Mouse (Mus musculus): Measurements from ENCODE around the gene Snph. TPM values are rescaled to one million over a fixed set of nuclear protein-coding genes. Genes with fewer than 3 reads are reported as not detected.

Snph gene
- polyA plus RNA-seq, 1 experiment: not detected

DNA sequence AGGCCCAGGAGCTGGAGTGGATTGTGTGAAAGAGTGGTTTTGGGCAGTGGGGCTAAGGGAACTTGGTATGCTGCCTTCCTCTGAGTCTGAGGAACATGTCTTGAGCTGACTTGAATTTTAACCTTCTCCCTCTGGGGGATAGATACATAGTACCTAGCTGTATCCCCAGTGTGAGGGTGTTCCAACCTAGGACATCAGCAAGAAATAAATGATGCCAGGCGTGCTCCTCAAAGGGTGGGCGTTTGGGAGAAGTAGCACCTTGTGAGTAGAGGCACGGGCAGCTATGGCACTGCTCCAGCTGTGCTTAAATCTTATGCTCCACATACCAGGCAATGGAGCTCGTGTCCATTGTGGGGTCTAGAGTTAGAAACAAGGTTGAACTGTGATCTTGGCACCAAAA, 85.8 kb downstream of the Snph start:
- H3K79me2 ChIP-seq (ENCODE audit: control insufficient read depth, insufficient read depth): peaks cover 87% of the 10 kb centered on the region
- H3ac ChIP-seq (ENCODE audit: control insufficient read depth, insufficient read length): no peak overlapping the region
- no peak overlapping the region for H3K4me2 ChIP-seq (ENCODE audit: low read depth)
- no peak for TF ChIP-seq TCF12 (IDR thresholded peaks at IDR 0.05; ENCODE audit: insufficient read depth, poor library complexity, severe bottlenecking)
- TF ChIP-seq REST (IDR thresholded peaks at IDR 0.05; ENCODE audit: insufficient read depth, insufficient read length): no peak
- no peak for TF ChIP-seq CEBPB (IDR thresholded peaks at IDR 0.05; ENCODE audit: insufficient read depth, poor library complexity, severe bottlenecking)
- no peak for TF ChIP-seq MYOG (IDR thresholded peaks at IDR 0.05; ENCODE audit: control insufficient read depth in 1 of 3, insufficient read depth in 1 of 3, insufficient read length in 2 of 3, low read depth in 2 of 3)
- TF ChIP-seq POLR2A (IDR thresholded peaks at IDR 0.05; ENCODE audit: insufficient read length, low read depth): no peak
- TF ChIP-seq MYOD1 (IDR thresholded peaks at IDR 0.05; ENCODE audit: control insufficient read depth in 1 of 3, insufficient read length in 2 of 3, low read depth in 2 of 3): no peak
- no peak for TF ChIP-seq USF1 (IDR thresholded peaks at IDR 0.05; ENCODE audit: low read depth)
- TF ChIP-seq POLR2AphosphoS2 (IDR thresholded peaks at IDR 0.05; ENCODE audit: insufficient read length, low read depth): no peak
- TF ChIP-seq SRF (IDR thresholded peaks at IDR 0.05; ENCODE audit: control insufficient read depth, insufficient read length, low read depth): no peak
- TF ChIP-seq MAX (IDR thresholded peaks at IDR 0.05; ENCODE audit: low read depth): no peak
- no peak for TF ChIP-seq TCF3 (IDR thresholded peaks at IDR 0.05; ENCODE audit: insufficient read length, low read depth)
- TF ChIP-seq E2F4 (IDR thresholded peaks at IDR 0.05; ENCODE audit: insufficient read depth): no peak
- no peak overlapping the region for H3K4me3 ChIP-seq
- peaks cover 34% of the 10 kb centered on the region for H3K36me3 ChIP-seq (ENCODE audit: control insufficient read depth, insufficient read depth)
- H3K27me3 ChIP-seq (ENCODE audit: control insufficient read depth, insufficient read depth, insufficient read length): no peaks in the 10 kb centered on the region

DNA sequence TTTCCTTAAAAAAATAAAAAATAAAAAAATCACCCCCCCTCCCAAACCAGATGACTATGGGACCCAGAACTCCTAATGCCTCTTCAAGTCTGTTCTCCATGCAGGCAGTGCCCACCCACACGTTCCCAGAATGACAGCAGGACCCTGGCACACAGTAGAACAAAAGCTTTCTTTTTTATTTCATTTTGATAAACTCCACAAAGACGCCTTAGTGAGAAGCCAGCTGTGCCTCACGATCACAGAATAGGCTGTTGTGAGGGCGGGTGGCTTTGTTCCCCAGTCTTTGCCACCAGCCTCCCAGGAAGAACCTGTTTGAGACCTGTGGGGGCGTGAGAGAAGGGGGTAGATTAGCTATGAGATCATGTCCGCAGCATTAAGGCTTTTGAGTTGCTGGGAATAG, 87.7 kb downstream of the Snph start:
- no peak overlapping the region for H3ac ChIP-seq (ENCODE audit: control insufficient read depth, insufficient read length)
- H3K79me2 ChIP-seq (ENCODE audit: control insufficient read depth, insufficient read depth): peaks cover 68% of the 10 kb centered on the region
- peak overlapping the region; percentile 77 for H3K4me3 ChIP-seq
- H3K4me2 ChIP-seq (ENCODE audit: low read depth): peak overlapping the region; percentile 82
- TF ChIP-seq POLR2A (IDR thresholded peaks at IDR 0.05; ENCODE audit: insufficient read length, low read depth): peak; percentile 6
- TF ChIP-seq SRF (IDR thresholded peaks at IDR 0.05; ENCODE audit: control insufficient read depth, insufficient read length, low read depth): no peak
- H3K27me3 ChIP-seq (ENCODE audit: control insufficient read depth, insufficient read depth, insufficient read length): no peaks in the 10 kb centered on the region
- peaks cover 22% of the 10 kb centered on the region for H3K36me3 ChIP-seq (ENCODE audit: control insufficient read depth, insufficient read depth)

DNA sequence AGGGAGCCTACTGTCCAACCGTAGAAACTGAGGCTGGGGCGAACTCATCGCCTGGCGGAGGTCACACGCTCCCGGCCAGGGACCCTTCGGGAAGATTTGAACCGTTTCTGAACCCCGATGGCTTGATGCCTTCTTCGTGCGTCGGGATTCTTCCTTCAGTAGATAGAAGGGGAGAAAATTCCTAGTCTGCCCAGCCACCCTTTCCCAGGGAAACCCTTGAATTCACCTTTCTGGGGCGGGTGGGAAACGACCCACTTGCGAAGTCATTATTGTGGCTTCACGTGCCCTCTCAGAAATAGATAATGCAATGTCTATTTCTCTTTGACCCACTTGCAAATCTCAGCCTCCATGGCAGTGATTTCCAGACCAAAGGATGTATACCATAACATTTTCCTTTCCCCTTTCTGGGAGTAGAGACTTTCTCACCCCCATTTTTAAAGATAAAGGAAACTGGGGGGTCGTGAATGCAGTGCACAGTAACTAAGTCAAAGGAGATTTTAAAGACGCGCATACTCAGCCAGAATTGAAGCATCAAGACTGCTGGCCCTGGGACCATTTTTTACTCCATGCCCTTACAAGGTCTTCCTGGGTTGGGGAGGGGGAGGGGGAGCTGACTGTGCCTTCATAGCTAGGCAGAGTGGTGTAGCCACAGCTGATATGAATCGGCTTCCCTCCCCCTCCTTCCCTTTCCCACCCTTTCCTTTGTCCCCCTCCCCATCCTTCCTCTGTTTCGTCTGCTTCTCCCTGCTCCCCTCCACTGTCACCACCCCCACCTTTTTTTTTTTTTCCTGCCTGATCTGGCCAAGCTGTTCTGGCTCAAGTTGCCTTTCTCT, 89.1 kb downstream of the Snph start:
- H3K4me2 ChIP-seq (ENCODE audit: low read depth): peak overlapping the region; percentile 82
- H3K4me3 ChIP-seq: peak overlapping the region; percentile 77
- peak; percentile 79 for TF ChIP-seq SRF (IDR thresholded peaks at IDR 0.05; ENCODE audit: control insufficient read depth, insufficient read length, low read depth)
- TF ChIP-seq POLR2A (IDR thresholded peaks at IDR 0.05; ENCODE audit: insufficient read length, low read depth): peak; percentile 10
- no peak for TF ChIP-seq REST (IDR thresholded peaks at IDR 0.05; ENCODE audit: insufficient read depth, insufficient read length)
- TF ChIP-seq POLR2AphosphoS2 (IDR thresholded peaks at IDR 0.05; ENCODE audit: insufficient read length, low read depth): no peak
- TF ChIP-seq MYOG (IDR thresholded peaks at IDR 0.05; ENCODE audit: control insufficient read depth in 1 of 3, insufficient read depth in 1 of 3, insufficient read length in 2 of 3, low read depth in 2 of 3): no peak
- no peak for TF ChIP-seq USF1 (IDR thresholded peaks at IDR 0.05; ENCODE audit: low read depth)
- TF ChIP-seq TCF12 (IDR thresholded peaks at IDR 0.05; ENCODE audit: insufficient read depth, poor library complexity, severe bottlenecking): no peak
- no peak for TF ChIP-seq MYOD1 (IDR thresholded peaks at IDR 0.05; ENCODE audit: control insufficient read depth in 1 of 3, insufficient read length in 2 of 3, low read depth in 2 of 3)
- TF ChIP-seq MAX (IDR thresholded peaks at IDR 0.05; ENCODE audit: low read depth): no peak
- TF ChIP-seq E2F4 (IDR thresholded peaks at IDR 0.05; ENCODE audit: insufficient read depth): no peak
- H3ac ChIP-seq (ENCODE audit: control insufficient read depth, insufficient read length): peak overlapping the region; percentile 94
- H3K36me3 ChIP-seq (ENCODE audit: control insufficient read depth, insufficient read depth): peaks cover 13% of the 10 kb centered on the region
- H3K79me2 ChIP-seq (ENCODE audit: control insufficient read depth, insufficient read depth): peaks cover 54% of the 10 kb centered on the region
- H3K27me3 ChIP-seq (ENCODE audit: control insufficient read depth, insufficient read depth, insufficient read length): no peaks in the 10 kb centered on the region

DNA sequence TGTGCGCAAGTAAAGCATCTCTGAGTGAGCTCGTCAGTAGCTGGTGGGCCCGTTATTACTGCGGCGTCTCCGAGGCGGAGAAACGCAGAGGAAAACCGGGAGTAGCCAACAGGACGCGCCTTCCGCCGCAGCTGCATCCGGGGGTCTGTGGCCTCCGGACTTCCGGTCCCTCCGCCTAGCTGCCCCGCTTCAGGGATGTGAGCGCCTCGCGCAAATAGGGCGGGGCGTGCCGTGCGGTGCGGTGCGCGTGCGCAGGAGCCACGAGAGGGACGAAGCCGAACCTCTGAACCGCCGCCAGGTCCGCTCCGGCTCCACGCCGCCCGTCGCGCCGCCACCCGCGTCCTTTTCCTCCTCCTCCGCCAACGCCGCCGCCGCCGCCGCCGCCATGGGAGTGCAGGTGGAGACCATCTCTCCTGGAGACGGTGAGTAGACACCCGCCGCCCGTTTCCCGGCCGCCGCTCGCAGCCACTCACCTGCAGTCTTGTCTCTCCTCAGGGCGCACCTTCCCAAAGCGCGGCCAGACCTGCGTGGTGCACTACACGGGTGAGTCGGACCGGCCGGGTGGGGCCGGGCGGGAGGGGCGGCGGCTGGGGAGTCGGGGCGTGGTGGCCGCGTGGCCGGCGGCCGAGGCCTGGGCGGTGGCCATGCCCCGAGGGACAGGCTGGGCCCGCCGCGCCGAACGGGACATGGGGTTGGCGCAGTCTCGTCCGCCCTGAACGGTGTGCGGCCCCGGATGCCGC, 89.9 kb downstream of the Snph start, which contains the start of gene Fkbp1a:
Fkbp1a (plus strand) TSS at position 161 of the 740 bp plus-strand sequence.
- Histone ChIP-seq H3K27me3 (ENCODE audit: control insufficient read depth, insufficient read depth, insufficient read length) (no peaks in the 10 kb centered on the region), H3K79me2 (ENCODE audit: control insufficient read depth, insufficient read depth) (peaks cover 47% of the 10 kb centered on the region), H3K4me2 (ENCODE audit: low read depth) (peak within 1 kb of the TSS; percentile 89), H3K4me3 (peak within 1 kb of the TSS; percentile 77), H3ac (ENCODE audit: control insufficient read depth, insufficient read length) (peak within 1 kb of the TSS; percentile 94), H3K36me3 (ENCODE audit: control insufficient read depth, insufficient read depth) (peaks cover 6% of the 10 kb centered on the region)
- TF ChIP-seq MYOD1 (IDR thresholded peaks at IDR 0.05; ENCODE audit: control insufficient read depth in 1 of 3, insufficient read length in 2 of 3, low read depth in 2 of 3): peak in 2 of 3 experiments; percentile 49 to 72
- TF ChIP-seq REST (IDR thresholded peaks at IDR 0.05; ENCODE audit: insufficient read depth, insufficient read length): peak; percentile 33
- TF ChIP-seq E2F4 (IDR thresholded peaks at IDR 0.05; ENCODE audit: insufficient read depth): no peak
- TF ChIP-seq POLR2AphosphoS2 (IDR thresholded peaks at IDR 0.05; ENCODE audit: insufficient read length, low read depth): peak; percentile 94
- TF ChIP-seq CEBPB (IDR thresholded peaks at IDR 0.05; ENCODE audit: insufficient read depth, poor library complexity, severe bottlenecking): no peak
- peak in 2 of 3 experiments; percentile 60 to 78 for TF ChIP-seq MYOG (IDR thresholded peaks at IDR 0.05; ENCODE audit: control insufficient read depth in 1 of 3, insufficient read depth in 1 of 3, insufficient read length in 2 of 3, low read depth in 2 of 3)
- TF ChIP-seq MAX (IDR thresholded peaks at IDR 0.05; ENCODE audit: low read depth): no peak
- peak; percentile 87 for TF ChIP-seq POLR2A (IDR thresholded peaks at IDR 0.05; ENCODE audit: insufficient read length, low read depth)

Other genes with a start within 250 kb of the Snph start
- gene 4921509C19Rik, start 156.4 kb downstream of the Snph start, polyA plus RNA-seq (2012; fragmentation: generic; extraction: Trizol): not detected
- gene Nsfl1c, start 138.4 kb downstream of the Snph start, polyA plus RNA-seq (2012; fragmentation: generic; extraction: Trizol): 127 TPM
- gene Fkbp1a, start 90.1 kb downstream of the Snph start, polyA plus RNA-seq (2012; fragmentation: generic; extraction: Trizol): 389 TPM
- 0.41 TPM for gene Sdcbp2, start 60.0 kb downstream of the Snph start, polyA plus RNA-seq (2012; fragmentation: generic; extraction: Trizol)
- not detected for gene Rad21l, start 35.9 kb upstream of the Snph start, polyA plus RNA-seq (2012; fragmentation: generic; extraction: Trizol)
- gene Tmem74b, start 69.4 kb upstream of the Snph start, polyA plus RNA-seq (2012; fragmentation: generic; extraction: Trizol): not detected
- gene Psmf1, start 111.6 kb upstream of the Snph start, polyA plus RNA-seq (2012; fragmentation: generic; extraction: Trizol): 22.8 TPM
- not detected for gene Rspo4, start 210.3 kb upstream of the Snph start, polyA plus RNA-seq (2012; fragmentation: generic; extraction: Trizol)